In the genomic region with DNA sequence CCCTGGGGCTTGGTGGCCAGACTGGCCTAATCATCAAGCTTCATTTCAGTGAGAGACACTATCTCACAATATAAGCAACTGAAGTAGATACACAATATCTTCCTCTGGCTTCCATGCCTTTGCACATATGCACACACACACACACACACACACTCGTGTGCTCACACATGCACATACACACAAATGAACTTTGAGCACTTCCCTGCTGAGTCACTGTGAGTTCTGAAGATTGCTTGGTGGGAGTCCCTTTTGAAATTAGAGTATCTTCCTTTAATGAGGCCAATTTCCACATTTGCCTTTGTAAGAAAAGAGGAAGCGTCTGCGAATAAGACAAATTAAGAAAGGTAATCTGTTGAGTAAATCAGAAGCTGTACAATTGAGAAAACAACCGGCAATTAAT, we compare ENCODE assay signal across 21 mouse cellular contexts.
"Had no signal": no experiment of that assay in that cellular context is flagged by ENCODE, and none has a peak within 500 bp of the region (broad histone marks: within the 10 kb centered on the region; RNA-seq: fewer than 3 reads in every experiment).

No protein-coding gene starts in this region.

- ATAC-seq: forebrain, embryonic 13.5 days; forebrain, embryonic 14.5 days; forebrain, embryonic 15.5 days; forebrain, embryonic 16.5 days; forebrain, postnatal 0 days had no signal

- DNase-seq: cerebellum, adult 2 months; cerebellum, adult 8-10 months; cerebellum, adult 9-10 months; cerebellum, adult 9-11 months; cerebellum, postnatal 10 days; cerebellum, postnatal 14 days; cerebellum, postnatal 25 days; cerebellum, postnatal 36 days; embryo, embryonic 11 days; forebrain, postnatal 0 days; gastrocnemius, adult 2 months; gastrocnemius, postnatal 10 days; gastrocnemius, postnatal 14 days; gastrocnemius, postnatal 25 days; gastrocnemius, postnatal 36 days; heart, adult 18-20 months; heart, adult 2 months had no signal
